Mouse (Mus musculus) cortical plate, adult 2 months (tissue): ENCODE measurements around the gene Slc5a8.

Experiments used
- CTCF ChIP-seq: fragments of 200-500 bp; IDR thresholded peaks from 2 replicates; pipeline ENCODE4 v1.5.1; 2011; ENCODE audit warnings: mild to moderate bottlenecking, control low read depth, low read length; ENCODE audit not compliant: insufficient read depth; ENCODE audit errors: extremely low read depth
- POLR2A ChIP-seq: fragments of 200-500 bp; IDR thresholded peaks from 2 replicates; pipeline ENCODE4 v1.6.1; 2011; ENCODE audit warnings: mild to moderate bottlenecking, low read length, control low read depth; ENCODE audit not compliant: insufficient read depth; ENCODE audit errors: extremely low read depth

DNA sequence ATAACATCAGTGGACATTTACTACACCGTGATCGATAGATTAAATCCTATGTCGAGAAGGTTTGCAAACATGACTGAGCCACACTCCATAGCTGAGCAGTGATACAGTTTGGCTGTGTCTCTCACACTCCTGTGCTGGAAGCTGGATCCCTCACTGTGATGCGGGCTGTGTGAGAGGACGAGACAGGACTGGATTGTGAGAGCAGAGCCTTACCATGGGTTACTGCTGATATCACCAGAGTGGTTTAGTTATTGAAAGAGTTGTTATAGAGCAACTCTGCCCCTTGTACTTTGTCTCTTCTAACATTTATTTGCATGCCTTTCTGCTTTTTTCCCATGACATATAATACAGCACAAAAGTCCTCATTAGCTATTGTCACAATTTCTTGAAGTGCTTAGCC is 23.5 kb upstream of the Slc5a8 start:
- no peak for TF ChIP-seq POLR2A
- TF ChIP-seq CTCF = no peak
